Mouse (Mus musculus): ENCODE measurements around the gene Mtx1. TPM values are rescaled to one million over a fixed set of nuclear protein-coding genes. Genes with fewer than 3 reads are reported as not detected.
A peak's percentile ranks its signal among the peaks of the same experiment; 100 is the strongest.
"Not testable (repeated sequence)": the region's sequence is repeated elsewhere in the genome, so short reads cannot be mapped to it uniquely, and the experiment has no call there.

Gene Mtx1
- polyA plus RNA-seq, 1 experiment from 2014 or later, result 197 TPM

DNA sequence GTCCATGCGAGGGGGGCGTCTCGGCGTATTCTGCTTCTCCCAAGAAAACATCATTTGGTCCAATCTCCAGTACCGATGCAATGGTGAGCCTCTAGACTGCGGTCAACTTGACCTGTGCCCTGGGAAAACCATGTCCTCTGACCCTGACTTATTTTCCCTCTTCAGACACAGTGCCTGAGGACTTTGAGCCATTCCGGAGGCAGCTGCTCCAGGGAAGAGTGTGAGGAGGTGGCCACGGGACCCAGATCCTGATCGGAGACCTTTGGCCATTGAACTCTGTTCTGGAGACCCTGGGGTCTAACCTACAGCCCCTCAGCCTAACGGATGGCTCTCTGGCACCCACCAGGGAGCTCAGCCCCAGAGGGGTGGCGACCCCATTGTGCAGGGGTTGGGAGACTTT, 527 bp downstream of the Mtx1 start:
- peak overlapping the region; percentile 46 for H3K4me3 ChIP-seq
- H3K9ac ChIP-seq, result peak overlapping the region; percentile 46
- ATAC-seq (ENCODE audit: borderline replicate concordance, extremely low read depth, low FRiP score, low TSS enrichment), result no peak
- peaks cover 13% of the 10 kb centered on the region; the same call in 1 of the 2 replicates for H3K27me3 ChIP-seq
- H3K27ac ChIP-seq, result peak overlapping the region; percentile 91
- no peaks in the 10 kb centered on the region for H3K9me3 ChIP-seq
- no peaks in the 10 kb centered on the region for H3K36me3 ChIP-seq
- peaks cover 29% of the 10 kb centered on the region for H3K4me1 ChIP-seq
- peak overlapping the region; percentile 83 for H3K4me2 ChIP-seq
- WGBS, result 36% methylated on average over 11 of the region's 11 CpGs

DNA sequence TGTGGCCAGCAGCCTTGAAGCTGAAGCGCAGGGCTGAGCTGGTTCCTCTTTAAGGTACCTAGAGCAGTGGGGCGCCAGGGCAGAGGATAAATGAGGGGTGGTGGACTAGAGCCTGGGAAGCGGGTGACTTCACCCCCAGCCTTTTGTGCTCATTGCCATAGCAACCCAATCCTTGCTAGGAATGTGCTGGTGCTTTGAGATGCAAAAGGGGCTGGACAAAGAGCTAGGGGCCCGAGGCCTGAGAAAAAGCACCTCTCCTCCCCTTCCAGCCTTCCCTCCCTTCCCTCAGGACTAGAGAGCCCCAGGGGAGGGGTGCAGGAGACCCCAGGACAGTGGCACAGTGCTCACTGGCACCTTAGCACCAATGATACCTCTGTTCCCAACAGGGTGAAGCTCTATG, 970 bp downstream of the Mtx1 start:
- Histone ChIP-seq H3K27ac (peak overlapping the region; percentile 91), H3K27me3 (peaks cover 12% of the 10 kb centered on the region; the same call in 1 of the 2 replicates), H3K4me2 (peak overlapping the region; percentile 83), H3K9ac (peak overlapping the region; percentile 46; the same call in 1 of the 2 replicates), H3K9me3 (no peaks in the 10 kb centered on the region), H3K4me3 (peak overlapping the region; percentile 46), H3K4me1 (peaks cover 28% of the 10 kb centered on the region), H3K36me3 (no peaks in the 10 kb centered on the region)
- WGBS, result 43% methylated on average over 4 of the region's 4 CpGs
- no peak for ATAC-seq (ENCODE audit: borderline replicate concordance, extremely low read depth, low FRiP score, low TSS enrichment)

DNA sequence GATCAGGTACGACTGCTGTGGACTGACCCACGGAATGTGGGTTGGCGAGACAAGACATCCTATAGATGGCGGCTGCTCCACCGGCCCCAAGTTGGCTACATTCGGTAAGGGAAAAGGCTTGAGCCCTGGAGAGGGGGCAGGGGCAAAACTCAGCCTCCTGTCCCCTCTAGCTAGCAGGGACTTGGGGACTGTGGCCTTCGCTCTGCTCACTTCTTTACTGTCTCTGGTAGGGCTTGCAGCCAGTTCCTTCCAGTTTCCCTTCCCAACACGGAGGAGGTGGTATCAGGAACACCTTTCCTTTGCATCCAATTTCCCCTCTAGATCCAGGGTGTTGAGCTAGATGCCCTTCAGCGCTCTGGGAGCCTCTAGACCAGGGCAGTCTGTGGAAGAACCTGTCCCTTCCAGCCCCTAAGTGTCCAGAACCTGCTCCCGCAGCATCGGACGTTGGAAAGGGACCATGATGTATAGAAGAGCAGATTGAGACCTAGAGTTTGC, 1.5 kb downstream of the Mtx1 start:
- no peak for ATAC-seq (ENCODE audit: borderline replicate concordance, extremely low read depth, low FRiP score, low TSS enrichment)
- Histone ChIP-seq H3K4me3 (peak overlapping the region; percentile 46), H3K9me3 (no peaks in the 10 kb centered on the region), H3K9ac (no peak overlapping the region), H3K36me3 (no peaks in the 10 kb centered on the region), H3K27me3 (peaks cover 10% of the 10 kb centered on the region; the same call in 1 of the 2 replicates), H3K27ac (peak overlapping the region; percentile 91), H3K4me1 (peaks cover 25% of the 10 kb centered on the region), H3K4me2 (peak overlapping the region; percentile 83)
- WGBS, result 53% methylated on average over 12 of the region's 12 CpGs

DNA sequence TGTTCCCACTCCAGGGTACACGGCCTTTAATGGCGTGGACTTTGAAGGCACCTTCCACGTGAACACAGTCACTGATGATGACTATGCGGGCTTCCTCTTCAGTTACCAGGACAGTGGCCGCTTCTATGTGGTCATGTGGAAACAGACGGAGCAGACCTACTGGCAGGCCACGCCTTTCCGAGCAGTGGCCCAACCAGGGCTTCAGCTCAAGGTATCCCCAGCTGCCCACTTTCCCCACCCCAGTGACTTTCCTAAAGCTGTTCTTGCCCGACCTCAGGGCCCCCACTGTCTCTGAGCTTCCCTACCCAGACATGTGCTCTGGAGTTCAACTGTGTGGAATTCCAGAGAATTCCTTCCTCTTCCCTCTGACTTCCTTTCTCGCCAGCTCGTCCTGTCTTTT, 2.1 kb downstream of the Mtx1 start:
- peaks cover 28% of the 10 kb centered on the region for H3K4me1 ChIP-seq
- no peak for ATAC-seq (ENCODE audit: borderline replicate concordance, extremely low read depth, low FRiP score, low TSS enrichment)
- H3K9me3 ChIP-seq, result no peaks in the 10 kb centered on the region
- H3K27me3 ChIP-seq, result peaks cover 10% of the 10 kb centered on the region; the same call in 1 of the 2 replicates
- H3K4me3 ChIP-seq, result peak overlapping the region; percentile 46; the same call in 1 of the 2 replicates
- no peak overlapping the region for H3K27ac ChIP-seq
- no peaks in the 10 kb centered on the region for H3K36me3 ChIP-seq
- H3K9ac ChIP-seq, result no peak overlapping the region
- peak overlapping the region; percentile 83 for H3K4me2 ChIP-seq
- 69% methylated on average over 11 of the region's 11 CpGs for WGBS

DNA sequence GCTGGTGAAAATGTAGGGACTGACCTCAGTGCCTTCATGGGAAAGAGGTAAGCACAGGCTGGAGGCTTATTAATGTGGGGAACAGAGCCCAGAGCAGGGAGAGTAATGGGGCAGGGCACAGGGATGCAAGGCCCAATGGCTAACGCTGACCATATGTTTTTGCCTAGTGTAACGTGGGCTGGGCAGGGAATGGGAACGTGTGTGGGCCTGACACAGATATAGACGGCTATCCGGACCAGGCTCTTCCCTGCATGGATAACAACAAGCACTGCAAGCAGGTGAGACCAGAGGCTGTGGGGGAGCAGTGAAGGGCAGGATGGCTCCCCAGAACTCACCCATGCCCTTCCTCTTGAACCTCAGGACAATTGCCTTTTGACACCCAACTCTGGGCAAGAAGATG, 5.7 kb downstream of the Mtx1 start:
- H3K4me2 ChIP-seq, result no peak overlapping the region
- no peak overlapping the region for H3K27ac ChIP-seq
- H3K9ac ChIP-seq, result no peak overlapping the region
- no peaks in the 10 kb centered on the region for H3K9me3 ChIP-seq
- no peaks in the 10 kb centered on the region for H3K27me3 ChIP-seq
- 72% methylated on average over 5 of the region's 5 CpGs for WGBS
- ATAC-seq (ENCODE audit: borderline replicate concordance, extremely low read depth, low FRiP score, low TSS enrichment), result no peak
- H3K4me1 ChIP-seq, result peaks cover 36% of the 10 kb centered on the region
- H3K36me3 ChIP-seq, result no peaks in the 10 kb centered on the region
- H3K4me3 ChIP-seq, result no peak overlapping the region

DNA sequence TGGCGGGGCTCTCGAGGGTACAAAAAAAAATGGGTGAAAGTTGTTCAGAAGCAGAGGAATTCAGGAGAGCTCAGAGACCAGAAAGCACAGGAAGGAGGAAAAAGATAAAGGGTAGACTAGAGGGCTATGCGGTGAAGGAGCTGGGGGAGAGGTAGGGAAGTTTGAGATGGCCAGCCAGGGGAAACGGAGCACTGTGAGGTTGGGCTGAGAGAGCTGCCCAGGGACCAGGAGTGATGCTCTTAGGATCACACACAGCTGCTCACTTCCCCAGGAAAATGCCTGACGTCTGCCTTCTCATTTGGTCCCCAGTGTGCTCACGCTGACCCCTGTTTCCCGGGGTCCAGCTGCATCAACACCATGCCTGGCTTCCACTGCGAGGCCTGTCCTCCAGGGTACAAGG, 7.3 kb downstream of the Mtx1 start:
- Histone ChIP-seq H3K36me3 (no peaks in the 10 kb centered on the region), H3K4me3 (no peak overlapping the region), H3K27ac (peak overlapping the region; percentile 89), H3K9ac (no peak overlapping the region), H3K9me3 (no peaks in the 10 kb centered on the region), H3K27me3 (no peaks in the 10 kb centered on the region), H3K4me1 (peaks cover 46% of the 10 kb centered on the region), H3K4me2 (peak overlapping the region; percentile 36; the same call in 1 of the 2 replicates)
- ATAC-seq (ENCODE audit: borderline replicate concordance, extremely low read depth, low FRiP score, low TSS enrichment), result no peak
- 11% methylated on average over 8 of the region's 8 CpGs for WGBS

DNA sequence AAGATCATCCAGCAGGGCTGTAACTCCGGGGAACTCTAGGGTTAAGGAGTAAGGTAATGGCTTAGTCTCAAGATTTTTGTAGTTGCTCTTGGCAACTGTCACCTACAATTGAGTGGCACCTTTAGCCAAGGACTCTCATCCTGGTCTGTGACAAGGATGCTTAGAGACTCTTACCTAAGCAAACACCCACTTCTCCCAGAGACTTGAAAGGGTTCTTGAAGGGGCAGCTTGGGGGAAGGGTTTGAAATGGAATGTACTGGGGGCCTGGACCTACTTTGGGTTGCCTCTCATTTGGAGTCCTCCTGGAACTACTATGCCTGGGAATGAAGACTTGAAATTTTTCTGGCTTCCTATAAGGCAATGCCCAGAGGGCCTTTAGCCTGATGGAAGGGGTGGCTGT, 8.6 kb downstream of the Mtx1 start:
- no peaks in the 10 kb centered on the region for H3K27me3 ChIP-seq
- H3K4me2 ChIP-seq, result peak overlapping the region; percentile 36
- H3K9ac ChIP-seq, result no peak overlapping the region
- no peaks in the 10 kb centered on the region for H3K9me3 ChIP-seq
- H3K36me3 ChIP-seq, result no peaks in the 10 kb centered on the region
- 57% methylated on average over 1 of the region's 1 CpGs for WGBS
- peak overlapping the region; percentile 89 for H3K27ac ChIP-seq
- ATAC-seq (ENCODE audit: borderline replicate concordance, extremely low read depth, low FRiP score, low TSS enrichment), result 0 out of 2 replicates have a peak, but pooled peaks have one; percentile 7
- H3K4me3 ChIP-seq, result no peak overlapping the region
- H3K4me1 ChIP-seq, result peaks cover 49% of the 10 kb centered on the region

DNA sequence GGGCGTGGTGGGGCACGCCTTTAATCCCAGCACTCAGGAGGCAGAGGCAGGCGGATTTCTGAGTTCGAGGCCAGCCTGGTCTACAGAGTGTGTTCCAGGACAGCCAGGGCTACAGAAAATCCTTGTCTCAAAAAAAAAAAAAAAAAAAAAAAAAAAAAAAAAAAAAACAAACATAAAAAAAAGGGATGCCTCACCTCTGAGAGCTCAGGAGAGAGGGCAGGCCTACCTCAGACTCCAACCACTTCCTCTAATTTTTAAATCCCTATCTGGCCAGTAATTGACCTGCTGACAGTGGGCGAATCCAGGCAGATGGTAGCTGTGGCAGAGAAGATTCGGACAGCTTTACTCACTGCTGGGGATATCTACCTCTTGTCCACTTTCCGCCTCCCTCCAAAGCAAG, 10.5 kb downstream of the Mtx1 start:
- H3K4me1 ChIP-seq, result peaks cover 60% of the 10 kb centered on the region
- H3K36me3 ChIP-seq, result not testable (repeated sequence)

DNA sequence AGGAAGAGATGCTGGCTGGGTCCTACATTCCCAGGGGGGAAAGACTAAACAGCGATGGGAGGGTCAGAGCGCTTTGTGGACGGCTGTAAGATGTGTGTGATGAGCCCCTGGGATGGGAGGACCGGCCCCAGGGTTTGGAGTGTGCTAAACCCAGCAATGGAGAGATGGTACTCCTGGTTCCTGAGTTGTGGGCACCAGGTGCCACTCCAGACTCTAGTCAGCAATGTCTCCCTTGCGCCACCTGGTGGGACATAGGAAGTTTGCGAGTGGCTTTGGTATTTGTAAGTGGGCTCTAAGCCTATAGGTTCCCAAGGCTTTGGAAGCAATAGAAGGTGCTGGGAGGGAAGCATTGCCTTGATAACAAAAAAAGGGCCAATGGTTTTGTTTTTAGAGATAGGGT, 11.0 kb downstream of the Mtx1 start:
- Histone ChIP-seq H3K27me3 (no peaks in the 10 kb centered on the region), H3K27ac (peak overlapping the region; percentile 99), H3K4me1 (peaks cover 60% of the 10 kb centered on the region), H3K9me3 (no peaks in the 10 kb centered on the region), H3K9ac (no peak overlapping the region), H3K36me3 (no peaks in the 10 kb centered on the region), H3K4me2 (peak overlapping the region; percentile 89), H3K4me3 (peak overlapping the region; percentile 72)
- under 1% methylated on average over 6 of the region's 6 CpGs for WGBS
- peak; percentile 13; the same call in 1 of the 2 replicates for ATAC-seq (ENCODE audit: borderline replicate concordance, extremely low read depth, low FRiP score, low TSS enrichment)

More for the DNA sequence above, 10.5 kb downstream of the Mtx1 start:
- peak overlapping the region; percentile 89; the same call in 1 of the 2 replicates for H3K4me2 ChIP-seq
- not testable (repeated sequence) for H3K9me3 ChIP-seq; H3K9ac ChIP-seq; ATAC-seq (ENCODE audit: borderline replicate concordance, extremely low read depth, low FRiP score, low TSS enrichment); H3K4me3 ChIP-seq; H3K27me3 ChIP-seq; H3K27ac ChIP-seq
- WGBS, result 74% methylated on average over 7 of the region's 7 CpGs

DNA sequence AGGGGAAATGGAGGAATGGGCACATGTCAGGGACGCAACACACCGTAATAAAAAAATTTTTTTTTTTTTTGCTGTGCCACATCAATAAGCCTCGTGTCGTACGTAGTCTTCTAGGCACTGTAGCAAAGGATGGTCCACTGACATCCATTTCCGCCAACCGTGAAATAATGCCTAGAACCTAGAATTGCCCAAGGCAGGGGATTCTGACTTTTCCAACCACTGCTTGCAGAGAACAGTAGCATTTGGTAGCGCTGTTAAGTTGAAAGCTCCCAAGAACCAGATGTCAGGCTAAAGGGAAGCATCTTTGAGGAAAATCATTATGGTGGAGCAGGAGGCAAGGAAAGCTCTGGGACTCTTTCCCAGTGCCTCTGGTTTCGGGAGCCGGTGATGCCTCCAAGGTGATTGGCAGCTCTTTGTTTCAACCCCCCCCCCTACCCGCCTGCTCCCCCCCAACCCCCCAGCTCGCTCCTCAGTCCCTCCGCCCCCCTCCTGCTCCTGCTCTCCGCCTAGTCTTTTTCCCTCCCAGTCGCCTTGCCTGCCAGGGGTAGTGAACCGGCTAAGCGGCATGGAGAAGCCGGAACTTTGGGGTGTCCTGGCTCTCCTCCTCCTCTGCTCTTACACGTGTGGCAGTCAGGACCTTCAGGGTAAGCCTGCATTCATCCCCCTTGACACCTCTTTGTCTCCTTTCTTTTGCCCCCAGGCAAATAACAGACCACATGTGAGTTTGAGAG, 12.0 kb downstream of the Mtx1 start, which contains the start of gene Thbs3:
Thbs3 (plus strand) TSS at position 500 of the 731 bp plus-strand sequence.
- peaks cover 55% of the 10 kb centered on the region for H3K4me1 ChIP-seq
- peak within 1 kb of the TSS; percentile 99 for H3K27ac ChIP-seq
- H3K4me2 ChIP-seq, result peak within 1 kb of the TSS; percentile 89
- H3K9me3 ChIP-seq, result no peaks in the 10 kb centered on the region
- H3K9ac ChIP-seq, result peak within 1 kb of the TSS; percentile 71
- H3K4me3 ChIP-seq, result peak within 1 kb of the TSS; percentile 72
- 0 out of 2 replicates have a peak, but pooled peaks cover 4% of the 10 kb centered on the region for H3K36me3 ChIP-seq
- H3K27me3 ChIP-seq, result no peaks in the 10 kb centered on the region
- no peak for ATAC-seq (ENCODE audit: borderline replicate concordance, extremely low read depth, low FRiP score, low TSS enrichment)
- 0% methylated on average over 16 of the region's 19 CpGs for WGBS

DNA sequence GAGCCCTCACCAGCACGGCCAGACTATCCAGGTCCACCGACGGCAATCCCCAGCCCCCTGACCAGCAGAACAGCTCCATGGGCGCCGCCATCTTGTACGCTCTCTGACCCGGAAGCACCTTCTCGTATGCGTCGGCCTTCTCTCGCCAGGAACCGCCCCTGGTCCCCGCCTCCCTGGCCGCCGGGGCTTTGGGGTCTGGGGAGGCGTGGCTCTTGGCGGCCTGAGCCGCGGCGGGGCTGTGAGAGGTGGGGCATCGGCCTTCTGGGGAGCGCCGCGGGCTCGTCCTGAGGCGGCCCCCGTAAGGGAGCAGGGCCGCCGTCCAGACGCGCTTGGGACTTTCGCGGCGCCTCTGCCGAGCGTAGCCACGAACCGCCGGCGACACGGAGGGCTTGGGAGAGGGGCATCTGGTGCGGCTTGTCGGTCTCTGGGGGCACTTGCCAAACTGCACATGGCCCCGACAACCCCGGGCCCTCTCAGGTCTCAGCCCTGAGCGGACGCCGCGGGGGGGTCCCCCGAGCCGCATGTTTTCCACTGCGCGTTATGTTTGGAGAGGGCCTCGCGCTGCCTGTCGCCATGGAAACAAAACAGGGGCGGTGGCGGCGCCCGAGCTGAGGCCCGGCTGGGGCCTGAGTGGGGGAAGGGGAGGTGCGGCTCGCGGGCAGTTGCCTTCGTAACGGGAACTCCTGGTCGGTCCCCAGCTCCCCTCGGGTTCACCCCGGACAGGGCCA, 12.9 kb downstream of the Mtx1 start:
- Histone ChIP-seq H3K9ac (peak overlapping the region; percentile 71), H3K4me2 (peak overlapping the region; percentile 89), H3K27ac (peak overlapping the region; percentile 99), H3K9me3 (no peaks in the 10 kb centered on the region), H3K4me1 (peaks cover 46% of the 10 kb centered on the region), H3K27me3 (no peaks in the 10 kb centered on the region), H3K36me3 (peaks cover 13% of the 10 kb centered on the region), H3K4me3 (peak overlapping the region; percentile 72)
- under 1% methylated on average over 69 of the region's 69 CpGs for WGBS
- ATAC-seq (ENCODE audit: borderline replicate concordance, extremely low read depth, low FRiP score, low TSS enrichment), result peak; percentile 92
